Comparison of ENCODE assay signal across 33 mouse cellular contexts in genomic region chr1:106460957-106461356, GRCm38 (mm10).
DNase-seq lines count a peak whose midpoint lies in the region; ATAC-seq and TF ChIP-seq lines count a peak whose summit lies in the region.
"Had no signal": no experiment of that assay in that cellular context is flagged by ENCODE, and none has a peak within 500 bp of the region (broad histone marks: within the 10 kb centered on the region; RNA-seq: fewer than 3 reads in every experiment).

No protein-coding gene starts in this region.

- H3K36me3 ChIP-seq in myocyte (ENCODE audit: control insufficient read depth, insufficient read depth): no peaks in the 10 kb centered on the region
- H3K36me3 ChIP-seq: hindbrain, embryonic 12.5 days; neural tube, embryonic 12.5 days had no signal

- no peak for ATAC-seq in CD4-positive, CD25-positive, alpha-beta regulatory T cell, adult 4 months
- ATAC-seq: forebrain, embryonic 14.5 days; hindbrain, postnatal 0 days; midbrain, embryonic 16.5 days had no signal

- no peak overlapping the region for H3K4me3 ChIP-seq in myocyte
- no peak overlapping the region for H3K4me3 ChIP-seq in left cerebral cortex, adult 2 months
- H3K4me3 ChIP-seq: hindbrain, embryonic 12.5 days; neural tube, embryonic 12.5 days had no signal

- H3K79me2 ChIP-seq in myocyte (ENCODE audit: control insufficient read depth, insufficient read depth): no peaks in the 10 kb centered on the region

- TF ChIP-seq POLR2A in myocyte (IDR thresholded peaks at IDR 0.05; ENCODE audit: insufficient read length, low read depth): no peak

- no peak overlapping the region for H3K27ac ChIP-seq in left cerebral cortex, adult 2 months
- H3K27ac ChIP-seq: hindbrain, embryonic 12.5 days; hindbrain, postnatal 0 days; kidney, postnatal 0 days; liver, embryonic 14.5 days; neural tube, embryonic 12.5 days had no signal

- H3K4me2 ChIP-seq in myocyte (ENCODE audit: low read depth): peak overlapping the region; percentile 0
- H3K4me2 ChIP-seq: heart, embryonic 11.5 days; hindbrain, embryonic 12.5 days; midbrain, embryonic 11.5 days; neural tube, embryonic 12.5 days had no signal

- TF ChIP-seq CTCF in left cerebral cortex, adult 2 months (IDR thresholded peaks at IDR 0.05): no peak

- intact Hi-C loops in left cerebral cortex, adult 2 months (cut with DNase I): no loop called here

- no peak overlapping the region for H3ac ChIP-seq in myocyte (ENCODE audit: control insufficient read depth, insufficient read length)

- DNase-seq in lung, postnatal 10 days: peak; percentile 1
- no peak for DNase-seq in lung, postnatal 36 days
- peak; percentile 56 for DNase-seq in NIH3T3 (ENCODE audit: low read depth)
- DNase-seq in fat pad, adult 2 months (ENCODE audit: extremely low read depth, low read depth, low spot score): peak; percentile 51
- no peak for DNase-seq in urinary bladder, postnatal 25 days (ENCODE audit: low spot score)
- no peak for DNase-seq in left cerebral cortex, adult 2 months (ENCODE audit: extremely low spot score in 1 of 2, low spot score in 2 of 2)
- DNase-seq: adrenal gland, adult 8-10 months; B cell, adult 2 months; cerebellum, adult 11-12 months; cerebellum, adult 9-11 months; gastrocnemius, postnatal 36 days; heart, adult 18-20 months; heart, postnatal 36 days; kidney, adult 11 months; layer of hippocampus, postnatal 36 days; liver; lung, adult 2 months; lung, postnatal 14 days; right cerebral cortex, postnatal 4 days; thymus, adult 2 months; thymus, postnatal 4 days had no signal

- no peaks in the 10 kb centered on the region for H3K27me3 ChIP-seq in myocyte (ENCODE audit: control insufficient read depth, insufficient read depth, insufficient read length)
- H3K27me3 ChIP-seq: CH12.LX; hindbrain, embryonic 12.5 days; neural tube, embryonic 12.5 days had no signal

TF ChIP-seq in myocyte, 11 proteins besides CTCF, POLR2A, EP300 and RAD21:
- TF ChIP-seq MAX (IDR thresholded peaks at IDR 0.05; ENCODE audit: low read depth) (peak; percentile 71), CEBPB (IDR thresholded peaks at IDR 0.05; ENCODE audit: insufficient read depth, poor library complexity, severe bottlenecking) (peak; percentile 69; the same call in 1 of the 2 replicates), USF1 (IDR thresholded peaks at IDR 0.05; ENCODE audit: low read depth) (peak; percentile 65), REST (IDR thresholded peaks at IDR 0.05; ENCODE audit: insufficient read depth, insufficient read length) (no peak)

Comparison
In these comparisons a context has a peak if more than half of its experiments do, and no peak if none do; other contexts are left out.
1. DNase-seq: peak in lung, postnatal 10 days (single experiment), NIH3T3 (single experiment) and fat pad, adult 2 months (single experiment); none in lung, postnatal 36 days (single experiment), urinary bladder, postnatal 25 days (single experiment) and left cerebral cortex, adult 2 months (0 of 2).